Mouse (Mus musculus) midbrain, postnatal 0 days (tissue): ENCODE measurements around the gene Pnkp. TPM values are rescaled to one million over a fixed set of nuclear protein-coding genes. Genes with fewer than 3 reads are reported as not detected.

Experiments used
- ATAC-seq: fragments of 200-750 bp; cut with Nextera tagmentation; 2 replicates; pipeline ENCODE4 v1.8.0; 2017; ENCODE audit warnings: moderate number of reproducible peaks, mild to moderate bottlenecking, moderate TSS enrichment, moderate library complexity; ENCODE audit not compliant: low FRiP score
- DNase-seq: peaks from one replicate; pipeline ENCODE4 v3.0.0-alpha.2; 2015; ENCODE audit warnings: low spot score
- H3K27ac ChIP-seq: fragments of 300-500 bp; sonication (generic); 2 replicates; pipeline ENCODE4 v1.5.1; 2014; ENCODE audit warnings: low read depth, mild to moderate bottlenecking, low read length, mixed read lengths
- H3K27me3 ChIP-seq: fragments of 300-500 bp; sonication (generic); 2 replicates; pipeline ENCODE4 v1.6.1; 2014; ENCODE audit warnings: low read length, control low read depth, mixed read lengths; ENCODE audit not compliant: insufficient read depth
- H3K36me3 ChIP-seq: fragments of 300-500 bp; sonication (generic); 2 replicates; pipeline ENCODE4 v1.6.1; 2014; ENCODE audit warnings: low read length, control low read depth, mixed read lengths; ENCODE audit not compliant: insufficient read depth
- H3K4me1 ChIP-seq: fragments of 300-500 bp; sonication (generic); 2 replicates; pipeline ENCODE4 v1.6.1; 2014; ENCODE audit warnings: mild to moderate bottlenecking, control low read depth, antibody characterized with exemption, low read length, mixed read lengths; ENCODE audit not compliant: insufficient read depth
- H3K4me2 ChIP-seq: fragments of 300-500 bp; sonication (generic); 2 replicates; pipeline ENCODE4 v1.6.1; 2014; ENCODE audit warnings: low read depth, mild to moderate bottlenecking, low read length, mixed read lengths; ENCODE audit not compliant: poor library complexity, severe bottlenecking
- H3K4me3 ChIP-seq: fragments of 300-500 bp; sonication (generic); 2 replicates; pipeline ENCODE4 v1.5.1; 2014; ENCODE audit warnings: low read depth, mild to moderate bottlenecking, low read length, moderate library complexity
- H3K9ac ChIP-seq: fragments of 300-500 bp; sonication (generic); replicated peaks from 2 replicates; pipeline ENCODE4 v1.6.1; 2014; ENCODE audit warnings: mild to moderate bottlenecking, low read length, moderate library complexity, mixed read lengths; ENCODE audit not compliant: poor library complexity, severe bottlenecking
- H3K9me3 ChIP-seq: fragments of 300-500 bp; sonication (generic); 2 replicates; pipeline ENCODE4 v1.6.1; 2016; ENCODE audit warnings: low read length, control low read depth
- CTCF ChIP-seq: IDR thresholded peaks from 2 replicates; pipeline ENCODE4 v1.5.1; 2016; ENCODE audit warnings: antibody characterized with exemption, mild to moderate bottlenecking
- WGBS: fragments of 180-500 bp; shearing (Covaris S2); extraction: QIAGEN DNeasy Blood & Tissue Kit; methylation state at CpG from one replicate; pipeline ENCODE4 v1.1.7; 2014; 5-methylcytosine and 5-hydroxymethylcytosine counted together
- polyA plus RNA-seq: library from polyadenylated mRNA; unstranded; fragments of >200 nt; fragmentation: Nextera tagmentation; extraction: Ambion mirVana; gene quantifications from 2 replicates; pipeline ENCODE4 v1.2.1, GENCODE M21; 2015
- total RNA-seq: library from RNA; depleted of rRNA; stranded (reverse); fragments of >200 nt; gene quantifications from 2 replicates; pipeline ENCODE4 v1.2.3, GENCODE M21; 2014

Gene Pnkp
- total and polyA plus RNA-seq, 2 experiments from 2014 or later = 31.2 to 32.4 TPM

DNA sequence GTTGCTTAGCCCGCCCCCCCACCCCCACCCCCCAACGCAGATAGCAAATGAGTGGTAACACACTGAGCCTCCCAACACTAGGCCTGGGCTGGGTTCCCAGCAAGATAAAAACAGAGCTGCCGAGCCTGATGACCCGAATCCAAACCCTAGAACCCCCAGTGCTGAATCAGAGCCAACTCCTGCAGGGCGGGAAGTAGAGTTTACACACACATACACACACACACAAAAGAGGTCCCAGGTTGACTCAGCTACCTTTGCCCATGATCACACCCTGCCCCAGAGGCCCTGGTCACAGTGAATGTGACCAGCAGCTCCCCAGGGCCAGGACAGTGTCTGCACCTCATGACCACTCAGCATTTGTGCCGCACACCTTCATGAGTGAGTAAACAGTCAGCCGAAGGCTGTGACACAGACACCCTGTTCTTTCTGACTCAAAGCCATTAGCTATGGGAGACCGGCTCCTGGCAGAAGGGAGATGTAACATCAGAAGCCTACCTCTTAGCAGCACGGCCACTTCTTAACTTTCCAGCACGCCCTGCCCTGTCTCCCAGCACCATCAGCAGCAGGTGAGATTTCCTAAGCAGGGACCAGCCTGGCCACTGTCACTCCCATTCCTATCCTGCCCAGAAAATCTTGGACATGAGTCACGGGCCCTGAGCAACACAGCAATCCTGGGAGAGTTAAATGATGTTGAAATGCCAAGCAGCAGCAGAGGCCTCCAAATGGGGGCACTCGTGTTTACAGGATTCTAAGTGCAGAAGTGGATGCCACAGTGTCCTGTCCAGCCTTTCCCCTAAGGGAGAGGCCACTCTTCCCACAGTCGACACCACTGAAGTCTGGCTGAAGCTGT is 31.5 kb downstream of the Pnkp start:
- TF ChIP-seq CTCF = no peak
- Histone ChIP-seq H3K4me1 (peaks cover 16% of the 10 kb centered on the region), H3K9ac (no peak overlapping the region), H3K27me3 (no peaks in the 10 kb centered on the region), H3K9me3 (no peaks in the 10 kb centered on the region), H3K4me3 (no peak overlapping the region), H3K36me3 (peaks cover 38% of the 10 kb centered on the region), H3K4me2 (no peak overlapping the region), H3K27ac (no peak overlapping the region)
- no peak for ATAC-seq
- WGBS = 78% methylated on average over 13 of the region's 13 CpGs
- no peak for DNase-seq

DNA sequence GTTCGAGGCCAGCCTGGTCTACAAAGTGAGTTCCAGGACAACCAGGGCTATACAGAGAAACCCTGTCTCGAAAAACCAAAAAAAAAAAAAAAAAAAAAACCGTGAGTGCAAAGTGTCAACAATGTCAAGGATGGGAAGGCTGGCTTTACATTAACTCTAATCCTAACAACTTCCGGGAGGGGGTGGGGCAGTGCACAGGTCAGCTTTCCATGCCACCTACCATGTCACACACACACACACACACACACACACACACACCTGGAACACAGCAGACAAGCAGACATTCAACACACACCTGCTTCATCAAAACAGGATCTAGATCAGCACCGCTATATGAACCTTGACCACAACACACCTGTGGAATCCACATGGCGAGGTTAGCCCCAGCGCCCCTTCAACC is 33.2 kb downstream of the Pnkp start:
- WGBS = 86% methylated on average over 6 of the region's 7 CpGs
- H3K27me3 ChIP-seq = no peaks in the 10 kb centered on the region
- DNase-seq (no peak), ATAC-seq (no peak)
- H3K9ac ChIP-seq = no peak overlapping the region
- peak overlapping the region; percentile 87; the same call in 1 of the 2 replicates for H3K4me3 ChIP-seq
- H3K4me1 ChIP-seq = peaks cover 23% of the 10 kb centered on the region
- TF ChIP-seq CTCF = no peak
- H3K36me3 ChIP-seq = peaks cover 24% of the 10 kb centered on the region; the same call in 1 of the 2 replicates
- no peak overlapping the region for H3K27ac ChIP-seq
- H3K4me2 ChIP-seq = peak overlapping the region; percentile 93
- no peaks in the 10 kb centered on the region for H3K9me3 ChIP-seq

DNA sequence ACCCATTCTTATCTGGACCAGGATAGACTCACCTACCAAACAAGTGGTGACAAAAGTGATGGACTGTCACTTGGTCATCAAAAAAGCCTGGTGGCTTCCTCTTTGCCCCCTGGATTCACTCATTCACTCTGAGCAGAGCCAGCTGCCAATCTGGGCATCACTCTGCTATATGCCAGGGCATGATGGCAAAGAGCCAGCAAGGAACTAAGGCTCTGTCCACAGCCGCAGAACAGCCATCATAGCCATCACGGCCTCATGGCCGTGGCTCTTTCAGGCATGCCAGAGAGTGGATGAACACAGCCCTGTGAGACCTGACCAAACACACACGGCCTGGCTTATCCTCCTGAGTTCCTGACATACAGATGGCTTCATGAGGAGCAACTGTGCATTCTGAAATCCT is 33.8 kb downstream of the Pnkp start:
- peak; percentile 50 for DNase-seq
- H3K27ac ChIP-seq = 0 out of 2 replicates have a peak overlapping the region, but pooled peaks have one; percentile 18
- WGBS = 48% methylated on average over 4 of the region's 4 CpGs

DNA sequence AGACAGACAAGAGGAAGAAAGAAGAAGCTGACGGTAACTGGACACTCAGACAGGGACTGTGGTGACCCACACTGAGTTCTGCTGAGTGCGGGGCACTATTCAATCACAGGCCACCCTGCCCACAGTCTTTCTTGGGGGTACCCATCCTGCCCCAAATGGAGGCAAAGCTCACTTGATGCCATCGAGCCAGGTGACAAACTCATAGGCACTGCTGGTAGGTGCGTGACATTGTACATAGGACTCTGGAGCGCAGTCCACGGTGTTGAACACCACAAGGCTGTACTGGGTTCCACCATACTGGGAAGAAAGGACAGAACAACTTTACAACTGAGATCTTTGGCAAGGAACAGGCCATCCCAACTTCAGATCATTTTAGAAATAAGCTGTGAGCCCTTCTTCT is 34.7 kb downstream of the Pnkp start:
- ATAC-seq = no peak
- Histone ChIP-seq H3K4me2 (peak overlapping the region; percentile 93), H3K4me1 (peaks cover 25% of the 10 kb centered on the region), H3K9ac (peak overlapping the region; percentile 82), H3K36me3 (peaks cover 12% of the 10 kb centered on the region; the same call in 1 of the 2 replicates), H3K27me3 (no peaks in the 10 kb centered on the region), H3K4me3 (peak overlapping the region; percentile 87), H3K9me3 (no peaks in the 10 kb centered on the region), H3K27ac (peak overlapping the region; percentile 98)
- no peak for DNase-seq
- WGBS = 9% methylated on average over 6 of the region's 6 CpGs
- no peak for TF ChIP-seq CTCF

More for the DNA sequence above, 33.8 kb downstream of the Pnkp start:
- Histone ChIP-seq H3K9me3 (no peaks in the 10 kb centered on the region), H3K36me3 (peaks cover 19% of the 10 kb centered on the region; the same call in 1 of the 2 replicates), H3K9ac (peak overlapping the region; percentile 82), H3K27me3 (no peaks in the 10 kb centered on the region), H3K4me2 (peak overlapping the region; percentile 93), H3K4me3 (peak overlapping the region; percentile 87), H3K4me1 (peaks cover 24% of the 10 kb centered on the region)
- TF ChIP-seq CTCF = no peak
- ATAC-seq = no peak

DNA sequence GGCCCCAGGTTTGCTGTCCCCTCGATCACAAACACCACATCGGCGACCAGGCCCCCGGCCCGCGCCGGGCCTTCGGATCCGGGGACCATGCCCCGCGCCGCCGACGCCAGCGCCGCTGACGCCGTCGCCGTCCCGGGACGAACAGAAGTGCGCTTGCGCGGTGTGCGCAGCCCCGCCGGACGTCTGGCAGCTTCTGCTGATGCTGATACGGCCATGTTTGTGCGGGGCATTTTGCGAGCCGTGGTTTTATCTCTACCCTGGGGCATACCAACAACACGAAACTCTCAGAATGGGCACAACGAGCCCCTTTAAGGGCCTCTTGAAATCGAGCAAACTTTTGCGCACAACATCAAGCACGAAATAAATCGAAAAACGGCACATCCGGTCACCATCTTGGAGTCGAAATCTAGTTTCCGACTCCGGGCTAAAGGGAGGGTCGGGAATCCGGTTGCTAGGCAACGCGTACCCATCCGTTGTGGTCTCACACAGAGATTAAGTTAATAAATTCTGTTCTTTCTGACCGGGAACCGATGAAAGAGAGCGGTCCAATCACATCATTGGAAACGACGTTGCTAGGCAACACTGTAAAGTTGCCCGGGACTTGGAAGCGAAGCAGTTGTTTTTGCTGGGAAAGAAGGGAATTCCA is 35.5 kb downstream of the Pnkp start, which contains the start of gene Med25:
Gene Med25, minus strand, starts transcription at position 437 of the 646 bp plus-strand sequence.
- H3K9me3 ChIP-seq = no peaks in the 10 kb centered on the region
- peaks cover 33% of the 10 kb centered on the region for H3K4me1 ChIP-seq
- H3K36me3 ChIP-seq = 0 out of 2 replicates have a peak, but pooled peaks cover 7% of the 10 kb centered on the region
- TF ChIP-seq CTCF = no peak
- peak within 1 kb of the TSS; percentile 93 for H3K4me2 ChIP-seq
- H3K9ac ChIP-seq = peak within 1 kb of the TSS; percentile 82
- peak within 1 kb of the TSS; percentile 87 for H3K4me3 ChIP-seq
- H3K27me3 ChIP-seq = no peaks in the 10 kb centered on the region
- DNase-seq (peak; percentile 99), ATAC-seq (peak; percentile 78)
- peak within 1 kb of the TSS; percentile 98 for H3K27ac ChIP-seq
- WGBS = under 1% methylated on average over 56 of the region's 56 CpGs
